Mouse (Mus musculus): Measurements from ENCODE around the gene Serinc3. TPM values are rescaled to one million over a fixed set of nuclear protein-coding genes. Genes with fewer than 3 reads are reported as not detected.
"Not testable (repeated sequence)": the region's sequence is repeated elsewhere in the genome, so short reads cannot be mapped to it uniquely, and the experiment has no call there.

Gene Serinc3
- polyA plus RNA-seq, 1 experiment from 2014 or later: 53.0 TPM

GRCm38 (mm10) chr2:163659431-163659830 is 14.5 kb upstream of the Serinc3 start:
- H3K27ac ChIP-seq (replicated peaks; ENCODE audit: low read depth, low read length): peak overlapping the region; percentile 79; the same call in 1 of the 2 replicates
- H3K4me3 ChIP-seq (ENCODE audit: low read depth, low read length): peak overlapping the region; percentile 81
- no peak for DNase-seq (ENCODE audit: low spot score)
- H3K4me1 ChIP-seq (ENCODE audit: control insufficient read depth, insufficient read depth, low read length): peaks cover 7% of the 10 kb centered on the region
- H3K4me2 ChIP-seq (ENCODE audit: low read depth, low read length): peak overlapping the region; percentile 73
- no peaks in the 10 kb centered on the region for H3K36me3 ChIP-seq (ENCODE audit: control insufficient read depth, insufficient read depth, low read length)
- H3K9me3 ChIP-seq (ENCODE audit: control insufficient read depth, low read length): no peaks in the 10 kb centered on the region
- ATAC-seq (ENCODE audit: low read depth): no peak
- no peaks in the 10 kb centered on the region for H3K27me3 ChIP-seq (replicated peaks; ENCODE audit: control insufficient read depth, insufficient read depth, low read length)
- WGBS: 51% methylated on average over 12 of the region's 12 CpGs
- H3K9ac ChIP-seq (ENCODE audit: low read depth, low read length): peak overlapping the region; percentile 88

- peak overlapping the region; percentile 88 for H3K9ac ChIP-seq (ENCODE audit: low read depth, low read length)
- H3K9me3 ChIP-seq (ENCODE audit: control insufficient read depth, low read length): no peaks in the 10 kb centered on the region
- DNase-seq (ENCODE audit: low spot score) (peak; percentile 42), ATAC-seq (ENCODE audit: low read depth) (no peak)
- H3K27me3 ChIP-seq (replicated peaks; ENCODE audit: control insufficient read depth, insufficient read depth, low read length): no peaks in the 10 kb centered on the region
- no peaks in the 10 kb centered on the region for H3K36me3 ChIP-seq (ENCODE audit: control insufficient read depth, insufficient read depth, low read length)
- peak overlapping the region; percentile 81 for H3K4me3 ChIP-seq (ENCODE audit: low read depth, low read length)
- H3K4me1 ChIP-seq (ENCODE audit: control insufficient read depth, insufficient read depth, low read length): peaks cover 7% of the 10 kb centered on the region
- under 1% methylated on average over 8 of the region's 8 CpGs for WGBS
- H3K4me2 ChIP-seq (ENCODE audit: low read depth, low read length): peak overlapping the region; percentile 73
- H3K27ac ChIP-seq (replicated peaks; ENCODE audit: low read depth, low read length): peak overlapping the region; percentile 79
Measured at GRCm38 (mm10) chr2:163658941-163659340, 14.0 kb upstream of the Serinc3 start.

GRCm38 (mm10) chr2:163657975-163658886 is 13.3 kb upstream of the Serinc3 start, which contains the start of gene Pkig:
Pkig (plus strand) TSS chr2:163658386.
- peak; percentile 93 for DNase-seq (ENCODE audit: low spot score)
- Histone ChIP-seq H3K4me1 (ENCODE audit: control insufficient read depth, insufficient read depth, low read length) (peaks cover 7% of the 10 kb centered on the region), H3K9ac (ENCODE audit: low read depth, low read length) (peak within 1 kb of the TSS; percentile 88), H3K9me3 (ENCODE audit: control insufficient read depth, low read length) (no peaks in the 10 kb centered on the region), H3K36me3 (ENCODE audit: control insufficient read depth, insufficient read depth, low read length) (no peaks in the 10 kb centered on the region), H3K4me3 (ENCODE audit: low read depth, low read length) (peak within 1 kb of the TSS; percentile 81), H3K27me3 (replicated peaks; ENCODE audit: control insufficient read depth, insufficient read depth, low read length) (no peaks in the 10 kb centered on the region), H3K4me2 (ENCODE audit: low read depth, low read length) (peak within 1 kb of the TSS; percentile 73), H3K27ac (replicated peaks; ENCODE audit: low read depth, low read length) (peak within 1 kb of the TSS; percentile 79)
- under 1% methylated on average over 47 of the region's 71 CpGs for WGBS
- ATAC-seq (ENCODE audit: low read depth): peak; percentile 95

- ATAC-seq (ENCODE audit: low read depth) (no peak), DNase-seq (ENCODE audit: low spot score) (no peak)
- peak overlapping the region; percentile 73; the same call in 1 of the 2 replicates for H3K4me2 ChIP-seq (ENCODE audit: low read depth, low read length)
- H3K4me3 ChIP-seq (ENCODE audit: low read depth, low read length): no peak overlapping the region
- H3K9me3 ChIP-seq (ENCODE audit: control insufficient read depth, low read length): no peaks in the 10 kb centered on the region
- 84% methylated on average over 2 of the region's 2 CpGs for WGBS
- peaks cover 7% of the 10 kb centered on the region for H3K4me1 ChIP-seq (ENCODE audit: control insufficient read depth, insufficient read depth, low read length)
- no peak overlapping the region for H3K27ac ChIP-seq (replicated peaks; ENCODE audit: low read depth, low read length)
- H3K36me3 ChIP-seq (ENCODE audit: control insufficient read depth, insufficient read depth, low read length): no peaks in the 10 kb centered on the region
- no peak overlapping the region for H3K9ac ChIP-seq (ENCODE audit: low read depth, low read length)
- H3K27me3 ChIP-seq (replicated peaks; ENCODE audit: control insufficient read depth, insufficient read depth, low read length): no peaks in the 10 kb centered on the region
Measured at GRCm38 (mm10) chr2:163657486-163657885, 12.6 kb upstream of the Serinc3 start.

- H3K36me3 ChIP-seq (ENCODE audit: control insufficient read depth, insufficient read depth, low read length); ATAC-seq (ENCODE audit: low read depth): not testable (repeated sequence)
- 92% methylated on average over 6 of the region's 12 CpGs for WGBS
Measured at GRCm38 (mm10) chr2:163655699-163656098, 10.8 kb upstream of the Serinc3 start.

GRCm38 (mm10) chr2:163646461-163647080 is 1.6 kb upstream of the Serinc3 start:
- 85% methylated on average over 5 of the region's 5 CpGs for WGBS
- no peaks in the 10 kb centered on the region for H3K36me3 ChIP-seq (ENCODE audit: control insufficient read depth, insufficient read depth, low read length)
- no peak overlapping the region for H3K4me2 ChIP-seq (ENCODE audit: low read depth, low read length)
- peak; percentile 37 for DNase-seq (ENCODE audit: low spot score)
- no peak overlapping the region for H3K9ac ChIP-seq (ENCODE audit: low read depth, low read length)
- ATAC-seq (ENCODE audit: low read depth): no peak
- H3K4me3 ChIP-seq (ENCODE audit: low read depth, low read length): no peak overlapping the region
- peaks cover 6% of the 10 kb centered on the region; the same call in 1 of the 2 replicates for H3K4me1 ChIP-seq (ENCODE audit: control insufficient read depth, insufficient read depth, low read length)
- no peak overlapping the region for H3K27ac ChIP-seq (replicated peaks; ENCODE audit: low read depth, low read length)
- no peaks in the 10 kb centered on the region for H3K27me3 ChIP-seq (replicated peaks; ENCODE audit: control insufficient read depth, insufficient read depth, low read length)
- peaks cover 6% of the 10 kb centered on the region; the same call in 1 of the 2 replicates for H3K9me3 ChIP-seq (ENCODE audit: control insufficient read depth, low read length)

More at GRCm38 (mm10) chr2:163655699-163656098, 10.8 kb upstream of the Serinc3 start:
- not testable (repeated sequence) for H3K9ac ChIP-seq (ENCODE audit: low read depth, low read length); H3K9me3 ChIP-seq (ENCODE audit: control insufficient read depth, low read length); H3K4me3 ChIP-seq (ENCODE audit: low read depth, low read length); DNase-seq (ENCODE audit: low spot score); H3K4me1 ChIP-seq (ENCODE audit: control insufficient read depth, insufficient read depth, low read length); H3K4me2 ChIP-seq (ENCODE audit: low read depth, low read length); H3K27me3 ChIP-seq (replicated peaks; ENCODE audit: control insufficient read depth, insufficient read depth, low read length); H3K27ac ChIP-seq (replicated peaks; ENCODE audit: low read depth, low read length)

- WGBS: 79% methylated on average over 11 of the region's 11 CpGs
- Histone ChIP-seq H3K27me3 (replicated peaks; ENCODE audit: control insufficient read depth, insufficient read depth, low read length) (no peaks in the 10 kb centered on the region), H3K4me1 (ENCODE audit: control insufficient read depth, insufficient read depth, low read length) (peaks cover 6% of the 10 kb centered on the region; the same call in 1 of the 2 replicates), H3K9me3 (ENCODE audit: control insufficient read depth, low read length) (peaks cover 6% of the 10 kb centered on the region; the same call in 1 of the 2 replicates), H3K27ac (replicated peaks; ENCODE audit: low read depth, low read length) (peak overlapping the region; percentile 99), H3K9ac (ENCODE audit: low read depth, low read length) (no peak overlapping the region), H3K36me3 (ENCODE audit: control insufficient read depth, insufficient read depth, low read length) (0 out of 2 replicates have a peak, but pooled peaks cover 4% of the 10 kb centered on the region), H3K4me3 (ENCODE audit: low read depth, low read length) (peak overlapping the region; percentile 72; the same call in 1 of the 2 replicates), H3K4me2 (ENCODE audit: low read depth, low read length) (peak overlapping the region; percentile 68)
- ATAC-seq (ENCODE audit: low read depth) (no peak), DNase-seq (ENCODE audit: low spot score) (no peak)
Measured at GRCm38 (mm10) chr2:163645700-163646460, 949 bp upstream of the Serinc3 start.

GRCm38 (mm10) chr2:163644047-163644446 is 884 bp downstream of the Serinc3 start:
- peak overlapping the region; percentile 72 for H3K4me3 ChIP-seq (ENCODE audit: low read depth, low read length)
- no peak for DNase-seq (ENCODE audit: low spot score)
- no peak for ATAC-seq (ENCODE audit: low read depth)
- H3K27me3 ChIP-seq (replicated peaks; ENCODE audit: control insufficient read depth, insufficient read depth, low read length): no peaks in the 10 kb centered on the region
- H3K4me1 ChIP-seq (ENCODE audit: control insufficient read depth, insufficient read depth, low read length): peaks cover 6% of the 10 kb centered on the region; the same call in 1 of the 2 replicates
- peak overlapping the region; percentile 68 for H3K4me2 ChIP-seq (ENCODE audit: low read depth, low read length)
- no peaks in the 10 kb centered on the region for H3K9me3 ChIP-seq (ENCODE audit: control insufficient read depth, low read length)
- 11% methylated on average over 4 of the region's 4 CpGs for WGBS
- peak overlapping the region; percentile 92 for H3K9ac ChIP-seq (ENCODE audit: low read depth, low read length)
- peak overlapping the region; percentile 99 for H3K27ac ChIP-seq (replicated peaks; ENCODE audit: low read depth, low read length)
- peaks cover 9% of the 10 kb centered on the region; the same call in 1 of the 2 replicates for H3K36me3 ChIP-seq (ENCODE audit: control insufficient read depth, insufficient read depth, low read length)
